Mouse (Mus musculus) hindbrain, embryonic 16.5 days (tissue): ENCODE data around the gene Chst11. TPM values are rescaled to one million over a fixed set of nuclear protein-coding genes. Genes with fewer than 3 reads are reported as not detected.

Experiments used
- ATAC-seq: fragments of 200-750 bp; cut with Nextera tagmentation; 2 replicates; pipeline ENCODE4 v1.8.0; 2017; ENCODE audit warnings: moderate TSS enrichment, moderate library complexity
- H3K27ac ChIP-seq: fragments of 300-500 bp; sonication (generic); 2 replicates; pipeline ENCODE4 v1.5.1; 2014; ENCODE audit warnings: low read depth, mild to moderate bottlenecking, control low read depth, low read length, moderate library complexity
- H3K27me3 ChIP-seq: fragments of 300-500 bp; sonication (generic); replicated peaks from 2 replicates; pipeline ENCODE4 v1.6.1; 2014; ENCODE audit warnings: low read length; ENCODE audit not compliant: control insufficient read depth, insufficient read depth
- H3K36me3 ChIP-seq: fragments of 300-500 bp; sonication (generic); 2 replicates; pipeline ENCODE4 v1.6.1; 2014; ENCODE audit warnings: mild to moderate bottlenecking, low read length, moderate library complexity, mixed read lengths; ENCODE audit not compliant: control insufficient read depth, insufficient read depth
- H3K4me1 ChIP-seq: fragments of 300-500 bp; sonication (generic); 2 replicates; pipeline ENCODE4 v1.6.1; 2014; ENCODE audit warnings: low read depth, low read length; ENCODE audit not compliant: control insufficient read depth, insufficient read depth
- H3K4me2 ChIP-seq: fragments of 300-500 bp; sonication (generic); 2 replicates; pipeline ENCODE4 v1.6.1; 2014; ENCODE audit warnings: mild to moderate bottlenecking, low read length, control low read depth, moderate library complexity
- H3K4me3 ChIP-seq: fragments of 300-500 bp; sonication (generic); 2 replicates; pipeline ENCODE4 v1.5.1; 2014; ENCODE audit warnings: mild to moderate bottlenecking, low read length, control low read depth, moderate library complexity
- H3K9ac ChIP-seq: fragments of 300-500 bp; sonication (generic); 2 replicates; pipeline ENCODE4 v1.6.1; 2014; ENCODE audit warnings: low read depth, mild to moderate bottlenecking, control low read depth, low read length, moderate library complexity
- H3K9me3 ChIP-seq: fragments of 300-500 bp; sonication (generic); 2 replicates; pipeline ENCODE4 v1.6.1; 2014; ENCODE audit warnings: mild to moderate bottlenecking, low read length, moderate library complexity; ENCODE audit not compliant: control insufficient read depth
- WGBS: fragments of 180-500 bp; shearing (Covaris S2); extraction: QIAGEN DNeasy Blood & Tissue Kit; methylation state at CpG from one replicate; pipeline ENCODE4 v1.1.7; 2014; 5-methylcytosine and 5-hydroxymethylcytosine counted together
- polyA plus RNA-seq: library from polyadenylated mRNA; unstranded; fragments of >200 nt; fragmentation: Nextera tagmentation; extraction: Ambion mirVana; gene quantifications from 2 replicates; pipeline ENCODE4 v1.2.1, GENCODE M21; 2015

The Chst11 gene
- polyA plus RNA-seq, 1 experiment from 2014 or later, result 3.6 TPM

- Histone ChIP-seq H3K9ac (no peak overlapping the region), H3K27ac (no peak overlapping the region)
- WGBS, result 54% methylated on average over 2 of the region's 5 CpGs
These were observed 33.2 kb downstream of the Chst11 start for GRCm38 (mm10) chr10:83018521-83018920.

GRCm38 (mm10) chr10:83019497-83020270 lies 34.4 kb downstream of the Chst11 start:
- ATAC-seq, result peak; percentile 38
- peak overlapping the region; percentile 18 for H3K4me2 ChIP-seq
- H3K4me3 ChIP-seq, result no peak overlapping the region
- H3K36me3 ChIP-seq, result no peaks in the 10 kb centered on the region
- H3K9ac ChIP-seq, result peak overlapping the region; percentile 5
- 28% methylated on average over 19 of the region's 19 CpGs for WGBS
- H3K4me1 ChIP-seq, result peaks cover 16% of the 10 kb centered on the region
- no peaks in the 10 kb centered on the region for H3K9me3 ChIP-seq
- H3K27ac ChIP-seq, result peak overlapping the region; percentile 51; the same call in 1 of the 2 replicates
- H3K27me3 ChIP-seq, result no peaks in the 10 kb centered on the region

More at GRCm38 (mm10) chr10:83018521-83018920, 33.2 kb downstream of the Chst11 start:
- no peaks in the 10 kb centered on the region for H3K36me3 ChIP-seq
- H3K27me3 ChIP-seq, result no peaks in the 10 kb centered on the region
- peaks cover 16% of the 10 kb centered on the region for H3K4me1 ChIP-seq
- no peaks in the 10 kb centered on the region for H3K9me3 ChIP-seq
- H3K4me3 ChIP-seq, result no peak overlapping the region
- no peak overlapping the region for H3K4me2 ChIP-seq
- no peak for ATAC-seq

- no peak overlapping the region for H3K4me3 ChIP-seq
- 90% methylated on average over 1 of the region's 1 CpGs for WGBS
- no peaks in the 10 kb centered on the region for H3K9me3 ChIP-seq
- H3K36me3 ChIP-seq, result no peaks in the 10 kb centered on the region
- no peak for ATAC-seq
- H3K4me1 ChIP-seq, result peaks cover 16% of the 10 kb centered on the region
- H3K27ac ChIP-seq, result no peak overlapping the region
- no peaks in the 10 kb centered on the region for H3K27me3 ChIP-seq
- H3K9ac ChIP-seq, result no peak overlapping the region
- H3K4me2 ChIP-seq, result no peak overlapping the region
These were observed 37.3 kb downstream of the Chst11 start for GRCm38 (mm10) chr10:83022616-83023015.

GRCm38 (mm10) chr10:83026174-83026573 lies 40.9 kb downstream of the Chst11 start:
- no peak overlapping the region for H3K9ac ChIP-seq
- WGBS, result 90% methylated on average over 5 of the region's 5 CpGs
- no peak for ATAC-seq

GRCm38 (mm10) chr10:83027673-83028072 lies 42.4 kb downstream of the Chst11 start:
- no peak overlapping the region for H3K27ac ChIP-seq
- H3K4me2 ChIP-seq, result no peak overlapping the region
- WGBS, result 90% methylated on average over 6 of the region's 6 CpGs
- no peaks in the 10 kb centered on the region for H3K36me3 ChIP-seq
- no peaks in the 10 kb centered on the region for H3K9me3 ChIP-seq
- no peaks in the 10 kb centered on the region for H3K27me3 ChIP-seq
- H3K4me3 ChIP-seq, result no peak overlapping the region
- no peaks in the 10 kb centered on the region for H3K4me1 ChIP-seq
- no peak for ATAC-seq
- H3K9ac ChIP-seq, result no peak overlapping the region

More at GRCm38 (mm10) chr10:83026174-83026573, 40.9 kb downstream of the Chst11 start:
- H3K4me1 ChIP-seq, result peaks cover 3% of the 10 kb centered on the region
- H3K36me3 ChIP-seq, result no peaks in the 10 kb centered on the region
- no peaks in the 10 kb centered on the region for H3K9me3 ChIP-seq
- H3K27ac ChIP-seq, result no peak overlapping the region
- H3K4me2 ChIP-seq, result no peak overlapping the region
- no peak overlapping the region for H3K4me3 ChIP-seq
- no peaks in the 10 kb centered on the region for H3K27me3 ChIP-seq

- Histone ChIP-seq H3K9ac (no peak overlapping the region), H3K4me1 (no peaks in the 10 kb centered on the region), H3K36me3 (no peaks in the 10 kb centered on the region), H3K4me2 (no peak overlapping the region), H3K27ac (no peak overlapping the region), H3K9me3 (no peaks in the 10 kb centered on the region), H3K27me3 (no peaks in the 10 kb centered on the region), H3K4me3 (no peak overlapping the region)
- no peak for ATAC-seq
- 63% methylated on average over 5 of the region's 5 CpGs for WGBS
These were observed 44.9 kb downstream of the Chst11 start for GRCm38 (mm10) chr10:83030103-83030661.

GRCm38 (mm10) chr10:83030928-83031327 lies 45.6 kb downstream of the Chst11 start:
- Histone ChIP-seq H3K36me3 (no peaks in the 10 kb centered on the region), H3K9ac (no peak overlapping the region), H3K27ac (no peak overlapping the region), H3K4me2 (no peak overlapping the region), H3K9me3 (no peaks in the 10 kb centered on the region), H3K27me3 (no peaks in the 10 kb centered on the region), H3K4me3 (no peak overlapping the region), H3K4me1 (no peaks in the 10 kb centered on the region)
- WGBS, result 24% methylated on average over 6 of the region's 6 CpGs
- ATAC-seq, result no peak

GRCm38 (mm10) chr10:83031561-83031960 lies 46.3 kb downstream of the Chst11 start:
- ATAC-seq, result no peak
- WGBS, result 51% methylated on average over 4 of the region's 4 CpGs
- peaks cover under 1% of the 10 kb centered on the region; the same call in 1 of the 2 replicates for H3K4me1 ChIP-seq
- H3K27ac ChIP-seq, result no peak overlapping the region
- H3K9ac ChIP-seq, result no peak overlapping the region
- H3K4me3 ChIP-seq, result no peak overlapping the region
- no peaks in the 10 kb centered on the region for H3K36me3 ChIP-seq
- no peaks in the 10 kb centered on the region for H3K9me3 ChIP-seq
- no peaks in the 10 kb centered on the region for H3K27me3 ChIP-seq
- no peak overlapping the region for H3K4me2 ChIP-seq

- no peak for ATAC-seq
- WGBS, result 78% methylated on average over 10 of the region's 10 CpGs
- H3K27me3 ChIP-seq, result no peaks in the 10 kb centered on the region
These were observed 47.3 kb downstream of the Chst11 start for GRCm38 (mm10) chr10:83032559-83032958.

More at GRCm38 (mm10) chr10:83032559-83032958, 47.3 kb downstream of the Chst11 start:
- Histone ChIP-seq H3K9me3 (no peaks in the 10 kb centered on the region), H3K4me1 (peaks cover 6% of the 10 kb centered on the region; the same call in 1 of the 2 replicates), H3K4me3 (no peak overlapping the region), H3K9ac (no peak overlapping the region), H3K27ac (no peak overlapping the region), H3K4me2 (no peak overlapping the region), H3K36me3 (no peaks in the 10 kb centered on the region)
